Mouse (Mus musculus) olfactory bulb, adult 2 months (tissue): ENCODE data around the gene Kif1b.

Experiments used
- CTCF ChIP-seq: fragments of 200-500 bp; IDR thresholded peaks from 2 replicates; pipeline ENCODE4 v1.5.1; 2012; ENCODE audit warnings: low read depth, mild to moderate bottlenecking, low read length, moderate library complexity; ENCODE audit not compliant: insufficient read depth
- POLR2A ChIP-seq: fragments of 200-500 bp; IDR thresholded peaks from 2 replicates; pipeline ENCODE4 v1.6.1; 2012; ENCODE audit warnings: mild to moderate bottlenecking, low read depth, low read length, moderate library complexity; ENCODE audit not compliant: insufficient read depth

DNA sequence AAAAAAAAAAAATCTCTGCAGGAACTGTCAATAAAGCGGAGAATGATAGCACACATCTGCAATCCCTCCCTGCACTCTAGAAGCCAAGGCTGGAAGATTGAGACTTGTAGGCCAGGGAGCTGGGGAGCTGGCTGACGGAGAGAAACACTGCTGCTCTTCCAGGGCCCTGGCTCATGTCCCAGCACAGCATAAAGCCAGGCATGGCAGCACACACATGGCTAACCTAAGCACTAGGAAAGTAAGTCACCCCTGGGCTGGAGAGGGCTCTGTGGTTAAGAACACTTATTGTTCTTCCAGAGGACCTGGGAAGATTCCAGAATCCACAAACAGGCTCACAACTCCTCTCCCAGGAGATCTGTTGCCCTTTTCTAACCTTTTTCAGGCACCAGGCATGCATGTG, 134.8 kb downstream of the Kif1b start:
- no peak for TF ChIP-seq CTCF
- TF ChIP-seq POLR2A = no peak
